In genomic region chr16:94088226-94088748, GRCm38 (mm10) we compare ENCODE assay signal across 27 mouse cellular contexts. TPM values are rescaled to one million over a fixed set of nuclear protein-coding genes. Genes with fewer than 3 reads are reported as not detected.
DNase-seq lines count a peak whose midpoint lies in the region; ATAC-seq and TF ChIP-seq lines count a peak whose summit lies in the region.
"Had no signal": no experiment of that assay in that cellular context is flagged by ENCODE, and none has a peak within 500 bp of the region (broad histone marks: within the 10 kb centered on the region; RNA-seq: fewer than 3 reads in every experiment).

No protein-coding gene starts in this region.

- no peak for ATAC-seq in forebrain, embryonic 15.5 days (replicated peaks)
- ATAC-seq in kidney, postnatal 0 days (replicated peaks; ENCODE audit: low FRiP score, low read depth) = no peak
- ATAC-seq in limb, embryonic 11.5 days (ENCODE audit: insufficient number of reproducible peaks, low FRiP score, low TSS enrichment, low read depth) = no peak
- ATAC-seq: CD4-positive, CD25-positive, alpha-beta regulatory T cell, adult 4 months; forebrain, embryonic 16.5 days; intestine, postnatal 0 days had no signal

- WGBS in forebrain, embryonic 10.5 days = 3% methylated on average over 11 of the region's 11 CpGs
- 3% methylated on average over 11 of the region's 11 CpGs for WGBS in forebrain, embryonic 15.5 days
- 3% methylated on average over 11 of the region's 11 CpGs for WGBS in kidney, postnatal 0 days
- WGBS in limb, embryonic 11.5 days = 3% methylated on average over 11 of the region's 11 CpGs

- H3K9me3 ChIP-seq in forebrain, embryonic 10.5 days = no peaks in the 10 kb centered on the region
- H3K9me3 ChIP-seq in forebrain, embryonic 15.5 days = no peaks in the 10 kb centered on the region
- no peaks in the 10 kb centered on the region for H3K9me3 ChIP-seq in kidney, postnatal 0 days (replicated peaks; ENCODE audit: low read length)
- H3K9me3 ChIP-seq in limb, embryonic 11.5 days (ENCODE audit: control insufficient read depth, low read length) = no peaks in the 10 kb centered on the region
- H3K9me3 ChIP-seq: hindbrain, embryonic 15.5 days; limb, embryonic 15.5 days; stomach, embryonic 15.5 days had no signal

- H3K4me1 ChIP-seq in forebrain, embryonic 10.5 days = peaks cover 46% of the 10 kb centered on the region
- peaks cover 15% of the 10 kb centered on the region for H3K4me1 ChIP-seq in forebrain, embryonic 15.5 days
- peaks cover 18% of the 10 kb centered on the region for H3K4me1 ChIP-seq in kidney, postnatal 0 days (replicated peaks; ENCODE audit: insufficient read depth, low read length)
- H3K4me1 ChIP-seq in limb, embryonic 11.5 days (ENCODE audit: control insufficient read depth, insufficient read depth, low read length) = peaks cover 15% of the 10 kb centered on the region; the same call in 1 of the 2 replicates

- H3K4me3 ChIP-seq in forebrain, embryonic 10.5 days = no peak overlapping the region
- no peak overlapping the region for H3K4me3 ChIP-seq in forebrain, embryonic 15.5 days
- peak overlapping the region; percentile 28 for H3K4me3 ChIP-seq in kidney, postnatal 0 days (replicated peaks; ENCODE audit: low read depth, low read length)
- H3K4me3 ChIP-seq in limb, embryonic 11.5 days (ENCODE audit: low read depth, low read length) = no peak overlapping the region
- H3K4me3 ChIP-seq: hindbrain, embryonic 15.5 days; stomach, embryonic 15.5 days had no signal

- no peaks in the 10 kb centered on the region for H3K36me3 ChIP-seq in forebrain, embryonic 10.5 days (replicated peaks)
- no peaks in the 10 kb centered on the region for H3K36me3 ChIP-seq in forebrain, embryonic 15.5 days
- no peaks in the 10 kb centered on the region for H3K36me3 ChIP-seq in kidney, postnatal 0 days (ENCODE audit: insufficient read depth, low read length)
- no peaks in the 10 kb centered on the region for H3K36me3 ChIP-seq in limb, embryonic 11.5 days (ENCODE audit: control insufficient read depth, insufficient read depth, low read length)
- H3K36me3 ChIP-seq: G1E; hindbrain, embryonic 15.5 days; limb, embryonic 15.5 days; stomach, embryonic 15.5 days had no signal

- DNase-seq in forebrain, embryonic 10.5 days (ENCODE audit: extremely low spot score, low spot score) = peak; percentile 34
- DNase-seq in kidney, postnatal 0 days (ENCODE audit: low spot score) = no peak
- no peak for DNase-seq in kidney, adult 18-20 months
- peak; percentile 23 for DNase-seq in R1 (ENCODE audit: low read depth, low spot score)
- peak; percentile 52 for DNase-seq in limb, embryonic 11.5 days (ENCODE audit: low spot score)
- no peak for DNase-seq in urinary bladder, adult 18-20 months (ENCODE audit: low spot score in 2 of 2)
- no peak for DNase-seq in heart, adult 18-20 months
- DNase-seq: adrenal gland, postnatal 25 days; cerebellum, adult 11 months; cerebellum, postnatal 10 days; heart, postnatal 10 days; lung, postnatal 14 days; retina, postnatal 1 day; thymus, adult 18-20 months; thymus, postnatal 4 days had no signal

- no peak for TF ChIP-seq CTCF in kidney, postnatal 0 days (IDR thresholded peaks at IDR 0.05; ENCODE audit: low read depth)

- H3K4me2 ChIP-seq in forebrain, embryonic 15.5 days (replicated peaks) = no peak overlapping the region
- H3K4me2 ChIP-seq in kidney, postnatal 0 days (ENCODE audit: low read length) = 0 out of 2 replicates have a peak overlapping the region, but pooled peaks have one; percentile 2
- no peak overlapping the region for H3K4me2 ChIP-seq in limb, embryonic 11.5 days (ENCODE audit: low read depth, severe bottlenecking)
- H3K4me2 ChIP-seq: heart, embryonic 11.5 days; hindbrain, embryonic 15.5 days; limb, embryonic 15.5 days; stomach, embryonic 15.5 days had no signal

- peaks cover 100% of the 10 kb centered on the region for H3K27me3 ChIP-seq in forebrain, embryonic 10.5 days (ENCODE audit: poor library complexity, severe bottlenecking)
- H3K27me3 ChIP-seq in forebrain, embryonic 15.5 days = peaks cover 93% of the 10 kb centered on the region
- peaks cover 96% of the 10 kb centered on the region for H3K27me3 ChIP-seq in kidney, postnatal 0 days (ENCODE audit: insufficient read depth, low read length)
- H3K27me3 ChIP-seq in limb, embryonic 11.5 days (ENCODE audit: control insufficient read depth, insufficient read depth, low read length) = peaks cover 90% of the 10 kb centered on the region

- H3K27ac ChIP-seq in forebrain, embryonic 10.5 days = no peak overlapping the region
- no peak overlapping the region for H3K27ac ChIP-seq in forebrain, embryonic 15.5 days (replicated peaks)
- H3K27ac ChIP-seq in kidney, postnatal 0 days = no peak overlapping the region
- no peak overlapping the region for H3K27ac ChIP-seq in limb, embryonic 11.5 days (replicated peaks; ENCODE audit: low read depth, low read length)
- H3K27ac ChIP-seq: hindbrain, embryonic 15.5 days; limb, embryonic 15.5 days; stomach, embryonic 15.5 days had no signal

- no peak overlapping the region for H3K9ac ChIP-seq in forebrain, embryonic 15.5 days (replicated peaks)
- H3K9ac ChIP-seq in kidney, postnatal 0 days (ENCODE audit: low read depth, low read length) = no peak overlapping the region
- H3K9ac ChIP-seq in limb, embryonic 11.5 days (ENCODE audit: low read length) = no peak overlapping the region
- H3K9ac ChIP-seq: hindbrain, embryonic 15.5 days; limb, embryonic 15.5 days; stomach, embryonic 15.5 days had no signal

RNA-seq across cellular contexts. Expression of gene Sim2, which starts 3.6 kb away (rescaled TPM):
- polyA plus RNA-seq in forebrain, embryonic 10.5 days (2016; fragmentation: Nextera tagmentation; extraction: Ambion mirVana) = 0.04 and 0.14 TPM in 2 replicates
- polyA plus RNA-seq in forebrain, embryonic 15.5 days (2015; fragmentation: Nextera tagmentation; extraction: Ambion mirVana) = 0.04 TPM in 1 of 2 replicates, not detected in the other
- polyA plus RNA-seq in kidney, postnatal 0 days (2015; fragmentation: Nextera tagmentation; extraction: Ambion mirVana) = 3.0 and 3.1 TPM in 2 replicates
- 2.6 and 2.7 TPM in 2 replicates for polyA plus RNA-seq in limb, embryonic 11.5 days (2014; fragmentation: Nextera tagmentation; extraction: Ambion mirVana)
- total RNA-seq in heart, adult 18-20 months (2021) = under 1 TPM in 1 of 2 experiments, not detected in 1; 0.08 TPM
- total RNA-seq: adrenal gland, postnatal 25 days; G1E; heart, postnatal 10 days; neutrophil, adult 5-6 weeks had no signal
- polyA plus RNA-seq: CD4-positive, CD25-positive, alpha-beta regulatory T cell, adult 4 months; G1E; intestine, postnatal 0 days; large intestine, adult 2 months; liver, embryonic 16.5 days had no signal

Comparison
In these comparisons a context has a peak if more than half of its experiments do, and no peak if none do; other contexts are left out.
1. DNase-seq: peak in forebrain, embryonic 10.5 days (single experiment), R1 (single experiment) and limb, embryonic 11.5 days (single experiment); none in kidney, postnatal 0 days (single experiment), kidney, adult 18-20 months (single experiment), urinary bladder, adult 18-20 months (0 of 2) and heart, adult 18-20 months (0 of 2).